Mouse (Mus musculus) embryonic facial prominence, embryonic 11.5 days (tissue): ENCODE results near the gene Tmem43. TPM values are rescaled to one million over a fixed set of nuclear protein-coding genes. Genes with fewer than 3 reads are reported as not detected.

Experiments used
- ATAC-seq: fragments of 200-750 bp; cut with Nextera tagmentation; replicated peaks from 2 replicates; pipeline ENCODE4 v1.8.0; 2017; ENCODE audit warnings: low read depth; ENCODE audit not compliant: insufficient number of reproducible peaks, low FRiP score, low TSS enrichment
- DNase-seq: peaks from one replicate; pipeline ENCODE4 v3.0.0-alpha.2; 2015; ENCODE audit warnings: low spot score
- H3K27ac ChIP-seq: fragments of 300-500 bp; sonication (generic); replicated peaks from 2 replicates; pipeline ENCODE4 v1.5.1; 2014; ENCODE audit warnings: mild to moderate bottlenecking, low read depth, low read length, control low read depth
- H3K27me3 ChIP-seq: fragments of 300-500 bp; sonication (generic); 2 replicates; pipeline ENCODE4 v1.6.1; 2014; ENCODE audit warnings: mild to moderate bottlenecking, low read length, moderate library complexity, mixed read lengths; ENCODE audit not compliant: control insufficient read depth, insufficient read depth
- H3K36me3 ChIP-seq: fragments of 300-500 bp; sonication (generic); replicated peaks from 2 replicates; pipeline ENCODE4 v1.6.1; 2014; ENCODE audit warnings: low read depth, mild to moderate bottlenecking, low read length, moderate library complexity, mixed read lengths; ENCODE audit not compliant: control insufficient read depth, insufficient read depth
- H3K4me1 ChIP-seq: fragments of 300-500 bp; sonication (generic); 2 replicates; pipeline ENCODE4 v1.6.1; 2014; ENCODE audit warnings: low read length, mixed read lengths; ENCODE audit not compliant: control insufficient read depth, insufficient read depth
- H3K4me2 ChIP-seq: fragments of 300-500 bp; sonication (generic); 2 replicates; pipeline ENCODE4 v1.6.1; 2014; ENCODE audit warnings: low read depth, mild to moderate bottlenecking, control low read depth, low read length, moderate library complexity
- H3K4me3 ChIP-seq: fragments of 300-500 bp; sonication (generic); 2 replicates; pipeline ENCODE4 v1.5.1; 2014; ENCODE audit warnings: low read depth, low read length, control low read depth
- H3K9ac ChIP-seq: fragments of 300-500 bp; sonication (generic); replicated peaks from 2 replicates; pipeline ENCODE4 v1.6.1; 2014; ENCODE audit warnings: mild to moderate bottlenecking, control low read depth, low read length
- H3K9me3 ChIP-seq: fragments of 300-500 bp; sonication (generic); replicated peaks from 2 replicates; pipeline ENCODE4 v1.6.1; 2016; ENCODE audit warnings: mild to moderate bottlenecking, low read length, inconsistent platforms, mixed read lengths; ENCODE audit not compliant: control insufficient read depth
- WGBS: fragments of 180-500 bp; shearing (Covaris S2); extraction: QIAGEN DNeasy Blood & Tissue Kit; methylation state at CpG from one replicate; pipeline ENCODE4 v1.1.7; 2014; 5-methylcytosine and 5-hydroxymethylcytosine counted together
- polyA plus RNA-seq: library from polyadenylated mRNA; unstranded; fragments of >200 nt; fragmentation: Nextera tagmentation; extraction: Ambion mirVana; gene quantifications from 2 replicates; pipeline ENCODE4 v1.2.1, GENCODE M21; 2014

Gene Tmem43
- polyA plus RNA-seq, 1 experiment from 2014 or later, result 63.8 TPM

GRCm38 (mm10) chr6:91532661-91533060, 59.2 kb downstream of the Tmem43 start:
- Histone ChIP-seq H3K9ac (no peak overlapping the region), H3K27ac (no peak overlapping the region), H3K4me3 (no peak overlapping the region), H3K36me3 (no peaks in the 10 kb centered on the region), H3K4me2 (no peak overlapping the region), H3K4me1 (no peaks in the 10 kb centered on the region), H3K27me3 (no peaks in the 10 kb centered on the region), H3K9me3 (no peaks in the 10 kb centered on the region)
- ATAC-seq (no peak), DNase-seq (no peak)
- 63% methylated on average over 6 of the region's 6 CpGs for WGBS

GRCm38 (mm10) chr6:91533359-91533758, 59.9 kb downstream of the Tmem43 start:
- Histone ChIP-seq H3K9me3 (no peaks in the 10 kb centered on the region), H3K9ac (no peak overlapping the region), H3K4me1 (no peaks in the 10 kb centered on the region), H3K4me2 (no peak overlapping the region), H3K4me3 (no peak overlapping the region), H3K27ac (no peak overlapping the region), H3K27me3 (no peaks in the 10 kb centered on the region), H3K36me3 (no peaks in the 10 kb centered on the region)
- WGBS, result 35% methylated on average over 5 of the region's 5 CpGs
- ATAC-seq, result no peak
- peak; percentile 39 for DNase-seq

DNA sequence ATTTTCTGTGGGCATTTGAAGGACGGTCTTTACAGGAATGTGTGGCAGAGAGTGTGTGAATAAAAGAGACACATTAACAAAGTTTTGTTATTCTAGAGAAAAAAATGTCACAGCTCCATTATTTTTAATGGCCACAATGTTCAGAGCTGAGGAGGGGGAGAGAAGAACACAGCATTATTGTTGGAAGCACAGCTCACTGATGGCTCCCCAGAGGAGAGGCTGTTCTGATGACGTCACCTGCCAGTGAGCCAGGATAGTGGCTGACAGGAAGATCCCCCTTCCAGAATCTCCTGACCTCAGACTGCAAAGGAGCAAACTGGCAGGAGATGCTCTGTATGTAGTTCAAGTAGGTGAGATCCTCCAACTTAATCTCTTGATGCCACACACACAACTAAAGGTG, 60.3 kb downstream of the Tmem43 start:
- no peak overlapping the region; the same call in 1 of the 2 replicates for H3K4me2 ChIP-seq
- no peak overlapping the region for H3K9ac ChIP-seq
- H3K27ac ChIP-seq, result 0 out of 2 replicates have a peak overlapping the region, but pooled peaks have one; percentile 16
- H3K4me3 ChIP-seq, result no peak overlapping the region
- no peaks in the 10 kb centered on the region for H3K27me3 ChIP-seq
- no peak for DNase-seq
- no peaks in the 10 kb centered on the region for H3K36me3 ChIP-seq
- H3K9me3 ChIP-seq, result no peaks in the 10 kb centered on the region
- 45% methylated on average over 2 of the region's 2 CpGs for WGBS
- ATAC-seq, result no peak
- no peaks in the 10 kb centered on the region for H3K4me1 ChIP-seq

DNA sequence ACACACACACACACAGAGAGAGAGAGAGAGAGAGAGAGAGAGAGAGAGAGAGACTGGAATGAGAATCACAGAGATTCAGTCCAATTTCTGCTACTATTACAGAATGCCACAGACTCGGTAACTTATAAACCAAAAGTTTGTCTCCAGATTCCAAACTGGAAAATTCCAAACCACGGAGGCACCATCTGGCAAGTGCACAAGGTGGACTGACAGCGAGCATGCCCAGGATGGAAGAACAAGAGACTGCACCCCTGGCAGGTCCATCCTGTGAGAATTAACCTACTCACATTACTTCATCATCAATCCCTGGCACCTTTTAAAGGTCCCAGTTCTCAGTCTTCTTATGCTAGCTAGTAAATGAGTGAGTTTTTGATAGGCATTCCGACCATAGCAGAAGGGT, 60.8 kb downstream of the Tmem43 start:
- no peak for ATAC-seq
- WGBS, result 83% methylated on average over 4 of the region's 4 CpGs

GRCm38 (mm10) chr6:91535231-91535630, 61.7 kb downstream of the Tmem43 start:
- Histone ChIP-seq H3K4me1 (no peaks in the 10 kb centered on the region), H3K27ac (no peak overlapping the region), H3K4me3 (no peak overlapping the region), H3K36me3 (no peaks in the 10 kb centered on the region), H3K4me2 (no peak overlapping the region), H3K9ac (no peak overlapping the region), H3K9me3 (no peaks in the 10 kb centered on the region), H3K27me3 (no peaks in the 10 kb centered on the region)
- no peak for ATAC-seq
- DNase-seq, result no peak
- WGBS, result 76% methylated on average over 3 of the region's 3 CpGs

More for the DNA sequence above, 60.8 kb downstream of the Tmem43 start:
- Histone ChIP-seq H3K4me3 (no peak overlapping the region), H3K9me3 (no peaks in the 10 kb centered on the region), H3K27ac (no peak overlapping the region), H3K9ac (no peak overlapping the region), H3K4me1 (no peaks in the 10 kb centered on the region), H3K4me2 (no peak overlapping the region), H3K36me3 (no peaks in the 10 kb centered on the region), H3K27me3 (no peaks in the 10 kb centered on the region)
- no peak for DNase-seq

- no peak overlapping the region for H3K9ac ChIP-seq
Measured at GRCm38 (mm10) chr6:91536047-91536765, 62.7 kb downstream of the Tmem43 start.

More at GRCm38 (mm10) chr6:91536047-91536765, 62.7 kb downstream of the Tmem43 start:
- H3K27me3 ChIP-seq, result no peaks in the 10 kb centered on the region
- H3K27ac ChIP-seq, result no peak overlapping the region
- H3K9me3 ChIP-seq, result no peaks in the 10 kb centered on the region
- no peak overlapping the region for H3K4me2 ChIP-seq
- H3K4me3 ChIP-seq, result no peak overlapping the region
- no peaks in the 10 kb centered on the region for H3K36me3 ChIP-seq
- ATAC-seq (no peak), DNase-seq (no peak)
- no peaks in the 10 kb centered on the region for H3K4me1 ChIP-seq
- WGBS, result 92% methylated on average over 11 of the region's 11 CpGs

Other genes with a start within 250 kb of the Tmem43 start
- gene Wnt7a, start 62.3 kb upstream of the Tmem43 start, polyA plus RNA-seq, result 0.82 and 1.3 TPM in 2 replicates
- gene Chchd4, start 157 bp upstream of the Tmem43 start, polyA plus RNA-seq, result 25.7 and 28.4 TPM in 2 replicates
- gene Xpc, start 42.2 kb downstream of the Tmem43 start, polyA plus RNA-seq, result 20.1 and 22.4 TPM in 2 replicates
- gene Lsm3, start 42.2 kb downstream of the Tmem43 start, polyA plus RNA-seq, result 365 and 379 TPM in 2 replicates
- gene Slc6a6, start 210.3 kb downstream of the Tmem43 start, polyA plus RNA-seq, result 35.3 and 40.6 TPM in 2 replicates